24 mouse cellular contexts compared by ENCODE assay signal in the genomic region with DNA sequence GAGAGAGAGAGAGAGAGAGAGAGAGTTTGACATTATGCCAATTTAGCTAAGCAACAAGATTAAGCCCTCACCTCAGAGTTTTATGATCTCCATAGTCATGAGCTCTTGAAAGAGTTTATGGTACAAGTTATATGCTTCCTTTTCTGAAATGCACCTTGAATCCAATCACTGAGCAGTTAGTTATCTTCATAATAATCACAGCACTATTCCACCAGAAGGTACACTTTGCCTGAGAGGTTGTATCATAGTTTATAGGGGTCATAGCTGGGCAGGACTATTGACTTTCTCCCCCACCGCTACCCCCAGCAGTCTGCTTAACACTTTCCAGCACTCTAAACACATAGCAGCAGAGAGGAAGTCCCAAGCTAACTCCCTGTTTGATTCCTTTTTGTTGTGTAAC.
DNase-seq lines count a peak whose midpoint lies in the region; ATAC-seq and TF ChIP-seq lines count a peak whose summit lies in the region.
"Had no signal": no experiment of that assay in that cellular context is flagged by ENCODE, and none has a peak within 500 bp of the region (broad histone marks: within the 10 kb centered on the region; RNA-seq: fewer than 3 reads in every experiment).

No protein-coding gene starts in this region.

- no peak overlapping the region for H3K9ac ChIP-seq in stomach, embryonic 15.5 days
- H3K9ac ChIP-seq in stomach, postnatal 0 days (ENCODE audit: low read length), result no peak overlapping the region
- H3K9ac ChIP-seq in intestine, embryonic 16.5 days (ENCODE audit: low read depth, low read length), result no peak overlapping the region
- H3K9ac ChIP-seq in hindbrain, embryonic 11.5 days (ENCODE audit: low read depth, low read length), result no peak overlapping the region
- H3K9ac ChIP-seq: embryonic facial prominence, embryonic 12.5 days; forebrain, embryonic 13.5 days; forebrain, embryonic 15.5 days had no signal

- no peaks in the 10 kb centered on the region for H3K9me3 ChIP-seq in stomach, embryonic 15.5 days
- no peaks in the 10 kb centered on the region for H3K9me3 ChIP-seq in stomach, postnatal 0 days (ENCODE audit: control insufficient read depth, low read length)
- no peaks in the 10 kb centered on the region for H3K9me3 ChIP-seq in intestine, embryonic 16.5 days (ENCODE audit: control insufficient read depth, low read length)
- H3K9me3 ChIP-seq in hindbrain, embryonic 11.5 days (ENCODE audit: control insufficient read depth, low read length), result no peaks in the 10 kb centered on the region
- H3K9me3 ChIP-seq: embryonic facial prominence, embryonic 10.5 days; embryonic facial prominence, embryonic 12.5 days; forebrain, embryonic 13.5 days; forebrain, embryonic 15.5 days had no signal

- H3K27me3 ChIP-seq in stomach, embryonic 15.5 days (replicated peaks), result no peaks in the 10 kb centered on the region
- H3K27me3 ChIP-seq in stomach, postnatal 0 days (ENCODE audit: control insufficient read depth, insufficient read depth, low read length), result no peaks in the 10 kb centered on the region
- no peaks in the 10 kb centered on the region for H3K27me3 ChIP-seq in intestine, embryonic 16.5 days (replicated peaks; ENCODE audit: control insufficient read depth, insufficient read depth, low read length)
- H3K27me3 ChIP-seq in hindbrain, embryonic 11.5 days (ENCODE audit: control insufficient read depth, insufficient read depth, low read length), result no peaks in the 10 kb centered on the region
- H3K27me3 ChIP-seq: CH12.LX; embryonic facial prominence, embryonic 12.5 days; forebrain, embryonic 13.5 days; forebrain, embryonic 15.5 days; Patski had no signal

- TF ChIP-seq CTCF in stomach, postnatal 0 days (IDR thresholded peaks at IDR 0.05; ENCODE audit: low read depth), result no peak

- intact Hi-C loops in heart, postnatal 36 days (cut with DNase I), result no loop called here

- DNase-seq in stomach, postnatal 0 days (ENCODE audit: low spot score), result no peak
- DNase-seq in large intestine, adult 2 months (ENCODE audit: low read depth, low spot score), result peak; percentile 60
- no peak for DNase-seq in heart, postnatal 36 days
- DNase-seq in hindbrain, embryonic 11.5 days (ENCODE audit: low spot score), result no peak
- DNase-seq: adrenal gland, adult 8-10 months; adrenal gland, postnatal 14 days; adrenal gland, postnatal 36 days; B cell, adult 2 months; cerebellum, adult 11-12 months; cerebellum, adult 2 months; cerebellum, adult 9-10 months; cerebellum, postnatal 10 days; cerebellum, postnatal 25 days had no signal

- 61% methylated on average over 1 of the region's 1 CpGs for WGBS in stomach, embryonic 15.5 days
- 26% methylated on average over 1 of the region's 1 CpGs for WGBS in stomach, postnatal 0 days
- WGBS in intestine, embryonic 16.5 days, result 34% methylated on average over 1 of the region's 1 CpGs
- WGBS in large intestine, adult 2 months, result 16% methylated on average over 1 of the region's 1 CpGs
- 87% methylated on average over 1 of the region's 1 CpGs for WGBS in hindbrain, embryonic 11.5 days

- no peak overlapping the region for H3K27ac ChIP-seq in stomach, embryonic 15.5 days
- no peak overlapping the region for H3K27ac ChIP-seq in stomach, postnatal 0 days (replicated peaks)
- no peak overlapping the region for H3K27ac ChIP-seq in intestine, embryonic 16.5 days (ENCODE audit: low read length)
- H3K27ac ChIP-seq in hindbrain, embryonic 11.5 days (ENCODE audit: low read depth, low read length), result no peak overlapping the region
- H3K27ac ChIP-seq: embryonic facial prominence, embryonic 10.5 days; embryonic facial prominence, embryonic 12.5 days; forebrain, embryonic 13.5 days; forebrain, embryonic 15.5 days had no signal

- H3K36me3 ChIP-seq in stomach, embryonic 15.5 days, result no peaks in the 10 kb centered on the region
- no peaks in the 10 kb centered on the region for H3K36me3 ChIP-seq in stomach, postnatal 0 days (ENCODE audit: control insufficient read depth, insufficient read depth, low read length)
- H3K36me3 ChIP-seq in intestine, embryonic 16.5 days (ENCODE audit: control insufficient read depth, insufficient read depth, low read length), result no peaks in the 10 kb centered on the region
- H3K36me3 ChIP-seq in hindbrain, embryonic 11.5 days (ENCODE audit: control insufficient read depth, insufficient read depth, low read length), result no peaks in the 10 kb centered on the region
- H3K36me3 ChIP-seq: embryonic facial prominence, embryonic 10.5 days; embryonic facial prominence, embryonic 12.5 days; forebrain, embryonic 15.5 days; G1E had no signal

- ATAC-seq in stomach, embryonic 15.5 days (ENCODE audit: insufficient read depth, low FRiP score, low read depth), result peak; percentile 18; the same call in 1 of the 2 replicates
- ATAC-seq in stomach, postnatal 0 days (ENCODE audit: low FRiP score, low TSS enrichment), result no peak
- ATAC-seq in intestine, embryonic 16.5 days, result peak; percentile 99
- ATAC-seq in hindbrain, embryonic 11.5 days (ENCODE audit: low FRiP score), result no peak
- ATAC-seq: activated CD4-positive, CD25-positive, alpha-beta regulatory T cell, adult 4 months; CD4-positive, CD25-positive, alpha-beta regulatory T cell, adult 4 months; forebrain, embryonic 13.5 days; forebrain, embryonic 15.5 days; Patski had no signal

- no peak overlapping the region for H3K4me3 ChIP-seq in stomach, embryonic 15.5 days (replicated peaks)
- no peak overlapping the region for H3K4me3 ChIP-seq in stomach, postnatal 0 days (ENCODE audit: low read depth, low read length)
- H3K4me3 ChIP-seq in intestine, embryonic 16.5 days (ENCODE audit: low read length), result no peak overlapping the region
- no peak overlapping the region for H3K4me3 ChIP-seq in hindbrain, embryonic 11.5 days (ENCODE audit: low read depth, low read length)
- H3K4me3 ChIP-seq: embryonic facial prominence, embryonic 10.5 days; embryonic facial prominence, embryonic 12.5 days; forebrain, embryonic 13.5 days; forebrain, embryonic 15.5 days had no signal

- H3K4me2 ChIP-seq in stomach, embryonic 15.5 days, result no peak overlapping the region
- no peak overlapping the region for H3K4me2 ChIP-seq in stomach, postnatal 0 days (replicated peaks; ENCODE audit: low read depth)
- no peak overlapping the region for H3K4me2 ChIP-seq in intestine, embryonic 16.5 days (ENCODE audit: low read depth, low read length)
- no peak overlapping the region for H3K4me2 ChIP-seq in hindbrain, embryonic 11.5 days (replicated peaks; ENCODE audit: low read depth, low read length)
- H3K4me2 ChIP-seq: embryonic facial prominence, embryonic 12.5 days; forebrain, embryonic 13.5 days; forebrain, embryonic 15.5 days had no signal

- H3K4me1 ChIP-seq in stomach, embryonic 15.5 days, result no peaks in the 10 kb centered on the region
- no peaks in the 10 kb centered on the region for H3K4me1 ChIP-seq in stomach, postnatal 0 days (replicated peaks; ENCODE audit: control insufficient read depth, insufficient read depth)
- H3K4me1 ChIP-seq in intestine, embryonic 16.5 days (ENCODE audit: control insufficient read depth, insufficient read depth, low read length), result no peaks in the 10 kb centered on the region
- no peaks in the 10 kb centered on the region for H3K4me1 ChIP-seq in hindbrain, embryonic 11.5 days (replicated peaks; ENCODE audit: control insufficient read depth, insufficient read depth, low read length)
- H3K4me1 ChIP-seq: embryonic facial prominence, embryonic 10.5 days; embryonic facial prominence, embryonic 12.5 days; forebrain, embryonic 13.5 days; forebrain, embryonic 15.5 days had no signal

- no peak for TF ChIP-seq EP300 in stomach, postnatal 0 days (optimal IDR thresholded peaks at IDR 0.05)

Comparison
In these comparisons a context has a peak if more than half of its experiments do, and no peak if none do; other contexts are left out.
1. ATAC-seq: peak in stomach, embryonic 15.5 days (single experiment) and intestine, embryonic 16.5 days (single experiment); none in stomach, postnatal 0 days (single experiment) and hindbrain, embryonic 11.5 days (single experiment).